Mouse (Mus musculus): ENCODE results near the gene Ifi27l2b.

GRCm38 (mm10) chr12:103494486-103494885, 37.5 kb upstream of the Ifi27l2b start:
- peak; percentile 67 for TF ChIP-seq CTCF (IDR thresholded peaks at IDR 0.05; ENCODE audit: extremely low read depth, insufficient read depth, low read length)
- no peak for TF ChIP-seq POLR2A (IDR thresholded peaks at IDR 0.05; ENCODE audit: extremely low read depth, insufficient read depth, low read length)

Data from cortical plate, adult 2 months (tissue).